Mouse (Mus musculus) midbrain, embryonic 14.5 days (tissue): ENCODE results near the gene P2rx5. TPM values are rescaled to one million over a fixed set of nuclear protein-coding genes. Genes with fewer than 3 reads are reported as not detected.

ENCODE experiments used
- ATAC-seq: fragments of 200-750 bp; cut with Nextera tagmentation; 2 replicates; pipeline ENCODE4 v1.8.0; 2017; ENCODE audit warnings: moderate number of reproducible peaks, moderate library complexity; ENCODE audit not compliant: low FRiP score, low TSS enrichment
- DNase-seq: peaks from one replicate; pipeline ENCODE4 v3.0.0-alpha.2; 2015
- H3K27ac ChIP-seq: fragments of 300-500 bp; sonication (generic); replicated peaks from 2 replicates; pipeline ENCODE4 v1.5.1; 2014; ENCODE audit warnings: mild to moderate bottlenecking, low read depth, low read length, moderate library complexity
- H3K27me3 ChIP-seq: fragments of 300-500 bp; sonication (generic); 2 replicates; pipeline ENCODE4 v1.6.1; 2014; ENCODE audit warnings: low read length, control low read depth, mixed read lengths; ENCODE audit not compliant: control insufficient read depth, insufficient read depth
- H3K36me3 ChIP-seq: fragments of 300-500 bp; sonication (generic); 2 replicates; pipeline ENCODE4 v1.6.1; 2014; ENCODE audit warnings: low read length, control low read depth; ENCODE audit not compliant: control insufficient read depth, insufficient read depth
- H3K4me1 ChIP-seq: fragments of 300-500 bp; sonication (generic); 2 replicates; pipeline ENCODE4 v1.6.1; 2014; ENCODE audit warnings: mild to moderate bottlenecking, antibody characterized with exemption, low read length, control low read depth; ENCODE audit not compliant: control insufficient read depth, insufficient read depth
- H3K4me2 ChIP-seq: fragments of 300-500 bp; sonication (generic); 2 replicates; pipeline ENCODE4 v1.6.1; 2014; ENCODE audit warnings: mild to moderate bottlenecking, low read length, moderate library complexity
- H3K4me3 ChIP-seq: fragments of 300-500 bp; sonication (generic); replicated peaks from 2 replicates; pipeline ENCODE4 v1.5.1; 2014; ENCODE audit warnings: low read depth, low read length
- H3K9ac ChIP-seq: fragments of 300-500 bp; sonication (generic); replicated peaks from 2 replicates; pipeline ENCODE4 v1.6.1; 2014; ENCODE audit warnings: mild to moderate bottlenecking, low read length, moderate library complexity
- H3K9me3 ChIP-seq: fragments of 300-500 bp; sonication (generic); 2 replicates; pipeline ENCODE4 v1.6.1; 2016; ENCODE audit warnings: low read length, control low read depth, mixed read lengths; ENCODE audit not compliant: control insufficient read depth
- WGBS: fragments of 180-500 bp; shearing (Covaris S2); extraction: QIAGEN DNeasy Blood & Tissue Kit; methylation state at CpG from one replicate; pipeline ENCODE4 v1.1.7; 2014; 5-methylcytosine and 5-hydroxymethylcytosine counted together
- polyA plus RNA-seq: library from polyadenylated mRNA; unstranded; fragments of >200 nt; fragmentation: Nextera tagmentation; extraction: Ambion mirVana; gene quantifications from 2 replicates; pipeline ENCODE4 v1.2.1, GENCODE M21; 2014

P2rx5 gene
- polyA plus RNA-seq, 1 experiment from 2014 or later: not detected

DNA sequence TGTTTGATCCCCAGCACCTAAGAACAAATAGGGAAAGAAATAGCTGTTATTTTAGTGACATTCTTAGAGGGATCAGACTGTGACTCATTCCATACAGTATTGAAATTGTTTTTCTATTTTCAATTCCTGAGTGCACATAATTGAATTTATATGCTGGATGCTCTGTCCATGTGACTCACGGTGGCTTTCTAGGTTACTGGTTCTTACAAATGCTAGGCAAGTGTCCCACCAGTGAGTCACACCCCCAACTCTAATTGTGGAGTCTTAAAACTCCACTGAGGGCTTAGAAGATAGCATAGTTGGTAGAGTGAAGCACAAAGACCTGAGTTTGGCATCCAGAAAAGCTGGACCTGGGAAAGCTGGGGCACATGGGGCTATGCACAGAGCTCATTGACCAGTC, 60.4 kb downstream of the P2rx5 start:
- ATAC-seq: no peak
- no peaks in the 10 kb centered on the region for H3K36me3 ChIP-seq
- H3K4me1 ChIP-seq: no peaks in the 10 kb centered on the region
- no peak overlapping the region for H3K4me2 ChIP-seq
- no peak for DNase-seq
- H3K9ac ChIP-seq: no peak overlapping the region
- no peaks in the 10 kb centered on the region for H3K27me3 ChIP-seq
- no peak overlapping the region for H3K4me3 ChIP-seq
- H3K27ac ChIP-seq: no peak overlapping the region
- WGBS: 92% methylated on average over 1 of the region's 1 CpGs
- no peaks in the 10 kb centered on the region for H3K9me3 ChIP-seq

Other genes with a start within 250 kb of the P2rx5 start
- gene Atp2a3, start 199.3 kb upstream of the P2rx5 start, polyA plus RNA-seq: 0.55 and 0.91 TPM in 2 replicates
- gene P2rx1, start 161.3 kb upstream of the P2rx5 start, polyA plus RNA-seq: 0.36 and 0.41 TPM in 2 replicates
- 11.0 and 16.6 TPM in 2 replicates for gene Camkk1, start 141.4 kb upstream of the P2rx5 start, polyA plus RNA-seq
- gene Ncbp3, start 112.6 kb upstream of the P2rx5 start, polyA plus RNA-seq: 8.3 and 10.2 TPM in 2 replicates
- gene Itgae, start 69.8 kb upstream of the P2rx5 start, polyA plus RNA-seq: 0.23 and 0.24 TPM in 2 replicates
- 2.1 and 2.7 TPM in 2 replicates for gene Haspin, start 22.1 kb upstream of the P2rx5 start, polyA plus RNA-seq
- gene Emc6, start 16.6 kb downstream of the P2rx5 start, polyA plus RNA-seq: 144 and 151 TPM in 2 replicates
- 149 and 165 TPM in 2 replicates for gene Tax1bp3, start 16.7 kb downstream of the P2rx5 start, polyA plus RNA-seq
- 18.1 and 23.0 TPM in 2 replicates for gene Ctns, start 38.6 kb downstream of the P2rx5 start, polyA plus RNA-seq
- 1.1 and 1.6 TPM in 2 replicates for gene Shpk, start 39.0 kb downstream of the P2rx5 start, polyA plus RNA-seq
- gene Trpv1, start 73.9 kb downstream of the P2rx5 start, polyA plus RNA-seq: 0.50 TPM in 1 of 2 replicates, not detected in the other
- gene Trpv3, start 107.0 kb downstream of the P2rx5 start, polyA plus RNA-seq: 0.12 and 0.19 TPM in 2 replicates
- 0.55 and 0.84 TPM in 2 replicates for gene Aspa, start 169.2 kb downstream of the P2rx5 start, polyA plus RNA-seq
- gene Gm49340, start 169.3 kb downstream of the P2rx5 start, polyA plus RNA-seq: not detected in 2 replicates
- gene Spata22, start 169.3 kb downstream of the P2rx5 start, polyA plus RNA-seq: not detected in 2 replicates
- not detected in 2 replicates for gene Olfr20, start 190.4 kb downstream of the P2rx5 start, polyA plus RNA-seq
- not detected in 2 replicates for gene Olfr376, start 210.8 kb downstream of the P2rx5 start, polyA plus RNA-seq
- gene Olfr1, start 239.2 kb downstream of the P2rx5 start, polyA plus RNA-seq: not detected in 2 replicates